Mouse (Mus musculus) heart, adult 2 months (tissue): Measurements from ENCODE around the gene Ldlr.

ENCODE experiments used
- CTCF ChIP-seq: fragments of 200-600 bp; IDR thresholded peaks from 2 replicates; pipeline ENCODE4 v1.8.1; 2022; ENCODE audit warnings: antibody characterized with exemption, mild to moderate bottlenecking, moderate library complexity
- EP300 ChIP-seq: fragments of 200-500 bp; IDR thresholded peaks from 2 replicates; pipeline ENCODE4 v1.6.1; 2011; ENCODE audit warnings: low read depth, low read length, control low read depth; ENCODE audit not compliant: insufficient read depth

DNA sequence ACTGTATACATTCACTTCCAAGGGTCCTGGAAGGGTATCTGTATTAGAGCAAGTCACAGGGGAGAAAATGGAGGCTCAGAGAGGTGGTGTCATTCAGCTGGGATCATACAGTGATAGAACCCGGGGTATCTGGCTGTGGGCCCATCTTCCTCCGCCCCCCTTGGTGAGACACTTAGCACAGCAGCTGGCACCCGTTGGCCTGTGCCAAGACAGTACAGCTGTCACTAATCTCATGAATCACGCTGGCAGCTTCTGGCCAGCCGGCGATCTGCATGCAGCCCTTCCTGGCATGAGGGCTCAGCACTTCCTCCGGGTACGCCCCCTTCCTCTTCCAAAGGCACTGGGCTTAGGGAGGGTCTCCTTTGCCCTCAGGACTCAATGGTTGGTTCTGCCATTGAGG lies 69.4 kb downstream of the Ldlr start:
- no peak for TF ChIP-seq CTCF
- no peak for TF ChIP-seq EP300
